Comparison of ENCODE assay signal across 37 mouse cellular contexts in the genomic region with DNA sequence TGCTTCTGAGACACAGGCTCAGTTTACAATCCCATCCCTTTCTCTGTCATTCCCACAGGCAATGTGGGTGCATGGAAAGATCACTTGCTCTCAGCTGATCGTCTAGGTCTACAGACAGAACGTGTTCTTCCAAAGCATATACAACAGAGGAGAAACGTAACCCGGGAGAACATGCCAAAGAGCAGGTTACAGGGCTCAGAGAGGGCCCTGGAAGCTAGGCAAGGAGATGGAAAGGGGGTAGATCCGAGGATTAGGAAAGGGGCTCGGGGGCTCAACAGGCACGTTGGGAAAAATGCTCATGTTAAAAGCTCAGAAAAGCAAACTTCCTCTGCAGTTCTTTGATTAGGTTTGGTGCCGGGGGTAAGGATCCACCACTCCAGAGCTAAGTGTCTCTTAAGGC. TPM values are rescaled to one million over a fixed set of nuclear protein-coding genes. Genes with fewer than 3 reads are reported as not detected.
"Had no signal": no experiment of that assay in that cellular context is flagged by ENCODE, and none has a peak within 500 bp of the region (broad histone marks: within the 10 kb centered on the region; RNA-seq: fewer than 3 reads in every experiment).

No protein-coding gene starts in this region.

- H3K27me3 ChIP-seq: midbrain, embryonic 15.5 days had no signal

- H3K36me3 ChIP-seq: limb, embryonic 10.5 days; limb, embryonic 12.5 days; limb, embryonic 13.5 days; limb, embryonic 15.5 days; liver, embryonic 12.5 days; liver, embryonic 13.5 days; liver, embryonic 15.5 days; lung, embryonic 15.5 days; midbrain, embryonic 10.5 days; midbrain, embryonic 12.5 days; neural tube, embryonic 12.5 days had no signal

- H3K4me3 ChIP-seq: left cerebral cortex, adult 2 months; limb, embryonic 10.5 days; limb, embryonic 12.5 days; limb, embryonic 13.5 days; limb, embryonic 15.5 days; liver, embryonic 12.5 days; liver, embryonic 13.5 days; liver, embryonic 15.5 days; lung, embryonic 15.5 days; megakaryocyte, embryonic 14.5 days; midbrain, embryonic 10.5 days; midbrain, embryonic 12.5 days; midbrain, embryonic 13.5 days; midbrain, embryonic 15.5 days; myocyte; neural tube, embryonic 12.5 days had no signal

- ATAC-seq: liver, embryonic 12.5 days; liver, postnatal 0 days; lung, postnatal 0 days; midbrain, embryonic 13.5 days; midbrain, embryonic 15.5 days had no signal

- H3K4me2 ChIP-seq: limb, embryonic 12.5 days; limb, embryonic 13.5 days; limb, embryonic 15.5 days; liver, embryonic 11.5 days; liver, embryonic 12.5 days; liver, embryonic 13.5 days; liver, embryonic 15.5 days; lung, embryonic 14.5 days; lung, embryonic 15.5 days; midbrain, embryonic 12.5 days; midbrain, embryonic 13.5 days; midbrain, embryonic 15.5 days; neural tube, embryonic 12.5 days had no signal

- H3K27ac ChIP-seq: left cerebral cortex, adult 2 months; limb, embryonic 10.5 days; limb, embryonic 12.5 days; limb, embryonic 13.5 days; limb, embryonic 15.5 days; liver, embryonic 12.5 days; liver, embryonic 13.5 days; liver, embryonic 14.5 days; liver, embryonic 15.5 days; lung, embryonic 15.5 days; macrophage; midbrain, embryonic 10.5 days; midbrain, embryonic 12.5 days; midbrain, embryonic 13.5 days; midbrain, embryonic 15.5 days; neural tube, embryonic 12.5 days had no signal

- H3K4me1 ChIP-seq: limb, embryonic 12.5 days; limb, embryonic 13.5 days; liver, embryonic 12.5 days; liver, embryonic 13.5 days; liver, embryonic 15.5 days; lung, embryonic 15.5 days; megakaryocyte, embryonic 14.5 days; midbrain, embryonic 12.5 days; midbrain, embryonic 13.5 days; midbrain, embryonic 15.5 days; neural tube, embryonic 12.5 days had no signal

- H3K9ac ChIP-seq: limb, embryonic 12.5 days; limb, embryonic 13.5 days; limb, embryonic 15.5 days; liver, embryonic 12.5 days; liver, embryonic 13.5 days; liver, embryonic 14.5 days; liver, embryonic 15.5 days; liver, postnatal 0 days; lung, embryonic 14.5 days; lung, embryonic 15.5 days; midbrain, embryonic 12.5 days; midbrain, embryonic 13.5 days; midbrain, embryonic 15.5 days; neural tube, embryonic 12.5 days had no signal

- DNase-seq: left cerebral cortex, postnatal 4 days; liver; liver, embryonic 13.5 days; liver, postnatal 0 days; lung, adult 18-20 months; lung, adult 2 months; lung, embryonic 14.5 days; lung, postnatal 10 days; lung, postnatal 14 days; lung, postnatal 36 days; lung, postnatal 4 days; midbrain, embryonic 14.5 days had no signal

- H3K9me3 ChIP-seq: limb, embryonic 10.5 days; limb, embryonic 12.5 days; limb, embryonic 13.5 days; limb, embryonic 15.5 days; liver, embryonic 12.5 days; liver, embryonic 13.5 days; liver, embryonic 15.5 days; lung, embryonic 15.5 days; midbrain, embryonic 10.5 days; midbrain, embryonic 12.5 days; midbrain, embryonic 13.5 days; midbrain, embryonic 15.5 days; neural tube, embryonic 12.5 days had no signal

RNA-seq across cellular contexts. Expression of gene Celf6, which starts 23.9 kb away (rescaled TPM):
- total RNA-seq: liver, adult 2 months; megakaryocyte progenitor cell, adult 5-6 weeks; megakaryocyte, adult 5-6 weeks; megakaryocyte-erythroid progenitor cell, adult 5-6 weeks; monocyte, adult 5-6 weeks had no signal
- polyA plus RNA-seq: limb, embryonic 10.5 days; limb, embryonic 11.5 days; liver, adult 2 months; liver, postnatal 0 days; macrophage; myocyte had no signal
